Mouse (Mus musculus) midbrain, embryonic 12.5 days (tissue): ENCODE data around the gene Bmpr1b. TPM values are rescaled to one million over a fixed set of nuclear protein-coding genes. Genes with fewer than 3 reads are reported as not detected.

Experiments used
- ATAC-seq: fragments of 200-750 bp; cut with Nextera tagmentation; 2 replicates; pipeline ENCODE4 v1.8.0; 2017; ENCODE audit warnings: low read depth, moderate TSS enrichment, moderate library complexity; ENCODE audit not compliant: low FRiP score
- H3K27ac ChIP-seq: fragments of 300-500 bp; sonication (generic); replicated peaks from 2 replicates; pipeline ENCODE4 v1.5.1; 2016; ENCODE audit warnings: mild to moderate bottlenecking
- H3K27me3 ChIP-seq: fragments of 300-500 bp; sonication (generic); 2 replicates; pipeline ENCODE4 v1.6.1; 2016; ENCODE audit warnings: mild to moderate bottlenecking
- H3K36me3 ChIP-seq: fragments of 300-500 bp; sonication (generic); 2 replicates; pipeline ENCODE4 v1.6.1; 2016
- H3K4me1 ChIP-seq: fragments of 300-500 bp; sonication (generic); 2 replicates; pipeline ENCODE4 v1.6.1; 2016
- H3K4me2 ChIP-seq: fragments of 300-500 bp; sonication (generic); replicated peaks from 2 replicates; pipeline ENCODE4 v1.6.1; 2016; ENCODE audit warnings: mild to moderate bottlenecking, moderate library complexity
- H3K4me3 ChIP-seq: fragments of 300-500 bp; sonication (generic); 2 replicates; pipeline ENCODE4 v1.5.1; 2016; ENCODE audit warnings: mild to moderate bottlenecking
- H3K9ac ChIP-seq: fragments of 300-500 bp; sonication (generic); replicated peaks from 2 replicates; pipeline ENCODE4 v1.6.1; 2016; ENCODE audit warnings: mild to moderate bottlenecking, moderate library complexity
- H3K9me3 ChIP-seq: fragments of 300-500 bp; sonication (generic); 2 replicates; pipeline ENCODE4 v1.6.1; 2016; ENCODE audit warnings: mild to moderate bottlenecking
- WGBS: fragments of 180-500 bp; shearing (Covaris S2); methylation state at CpG from one replicate; pipeline ENCODE4 v1.1.7; 2016; 5-methylcytosine and 5-hydroxymethylcytosine counted together
- polyA plus RNA-seq: library from polyadenylated mRNA; unstranded; fragments of >200 nt; fragmentation: Nextera tagmentation; extraction: Ambion mirVana; gene quantifications from 2 replicates; pipeline ENCODE4 v1.2.1, GENCODE M21; 2016

Bmpr1b gene
- polyA plus RNA-seq, 1 experiment from 2014 or later, result 8.1 TPM

DNA sequence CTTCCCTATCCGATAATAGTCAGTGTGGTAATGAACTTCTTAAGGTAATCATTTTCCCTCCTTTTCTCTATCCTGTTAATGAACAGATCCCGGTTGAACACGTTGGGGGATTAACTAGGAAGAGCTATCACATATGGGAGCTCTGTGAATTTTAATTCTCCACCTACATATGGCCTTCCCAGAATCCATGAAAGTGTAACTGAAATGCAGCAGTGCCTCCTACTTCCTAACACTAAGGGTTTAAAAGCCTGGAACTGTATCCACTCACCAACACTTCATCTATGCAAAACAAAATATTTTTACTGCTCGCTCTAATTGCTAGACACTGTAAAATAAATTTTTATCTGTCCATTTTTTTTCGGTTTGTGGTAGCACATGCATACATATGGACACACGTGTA, 63.0 kb downstream of the Bmpr1b start:
- Histone ChIP-seq H3K4me2 (no peak overlapping the region), H3K9me3 (no peaks in the 10 kb centered on the region), H3K27me3 (no peaks in the 10 kb centered on the region), H3K36me3 (no peaks in the 10 kb centered on the region), H3K27ac (no peak overlapping the region), H3K4me1 (peaks cover 3% of the 10 kb centered on the region; the same call in 1 of the 2 replicates), H3K9ac (no peak overlapping the region), H3K4me3 (no peak overlapping the region)
- WGBS, result 83% methylated on average over 6 of the region's 6 CpGs
- no peak for ATAC-seq

DNA sequence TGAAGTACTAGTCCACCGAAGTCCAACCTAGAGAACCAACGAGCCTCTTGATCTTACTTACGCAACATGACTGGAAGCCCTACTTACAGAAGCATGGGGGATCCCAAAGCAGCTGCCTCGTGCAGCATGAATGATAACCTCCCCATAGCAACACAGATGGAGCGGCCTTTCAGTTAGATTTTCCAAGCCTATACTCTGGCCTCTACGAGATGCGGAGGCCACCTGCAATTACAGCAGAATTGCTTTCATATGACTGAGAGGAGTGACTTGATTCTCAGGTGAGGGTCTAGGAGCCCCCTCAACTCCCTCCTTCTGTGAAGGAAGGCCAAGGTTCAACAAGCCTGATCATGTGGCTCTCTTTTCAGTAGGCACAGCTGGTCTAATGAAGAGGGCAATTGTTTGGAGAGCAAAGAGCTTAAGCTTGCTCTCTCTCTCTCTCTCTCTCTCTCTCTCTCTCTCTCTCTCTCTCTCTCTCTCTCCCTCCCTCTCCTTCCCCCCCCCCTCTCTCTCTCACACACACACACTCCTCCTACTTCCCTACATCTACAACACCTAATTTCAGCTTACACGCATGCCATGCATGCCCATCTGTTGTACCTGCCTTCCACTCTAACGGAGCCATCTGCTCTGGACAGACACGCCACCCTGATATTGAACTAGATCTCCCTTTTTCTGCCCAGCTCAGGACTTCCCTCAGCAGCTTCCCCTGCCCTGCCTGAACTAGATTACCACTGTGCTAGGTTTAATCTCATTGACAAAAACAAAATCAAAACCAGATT, 65.0 kb downstream of the Bmpr1b start:
- H3K4me1 ChIP-seq, result peaks cover 3% of the 10 kb centered on the region; the same call in 1 of the 2 replicates
- H3K4me2 ChIP-seq, result no peak overlapping the region
- H3K9me3 ChIP-seq, result no peaks in the 10 kb centered on the region
- peak; percentile 59 for ATAC-seq
- H3K9ac ChIP-seq, result no peak overlapping the region
- H3K27ac ChIP-seq, result peak overlapping the region; percentile 20; the same call in 1 of the 2 replicates
- no peaks in the 10 kb centered on the region for H3K36me3 ChIP-seq
- no peaks in the 10 kb centered on the region for H3K27me3 ChIP-seq
- WGBS, result 80% methylated on average over 10 of the region's 10 CpGs
- H3K4me3 ChIP-seq, result no peak overlapping the region

- 54% methylated on average over 4 of the region's 4 CpGs for WGBS
- H3K27ac ChIP-seq, result 0 out of 2 replicates have a peak overlapping the region, but pooled peaks have one; percentile 20
Measured at GRCm38 (mm10) chr3:142103622-142104021, 65.6 kb downstream of the Bmpr1b start.

GRCm38 (mm10) chr3:142099151-142099550, 70.1 kb downstream of the Bmpr1b start:
- no peaks in the 10 kb centered on the region for H3K9me3 ChIP-seq
- H3K4me3 ChIP-seq, result no peak overlapping the region
- WGBS, result 71% methylated on average over 2 of the region's 2 CpGs
- no peak overlapping the region for H3K9ac ChIP-seq
- H3K27me3 ChIP-seq, result no peaks in the 10 kb centered on the region
- H3K27ac ChIP-seq, result no peak overlapping the region
- ATAC-seq, result no peak
- no peak overlapping the region for H3K4me2 ChIP-seq
- H3K36me3 ChIP-seq, result no peaks in the 10 kb centered on the region
- peaks cover 2% of the 10 kb centered on the region; the same call in 1 of the 2 replicates for H3K4me1 ChIP-seq

More at GRCm38 (mm10) chr3:142103622-142104021, 65.6 kb downstream of the Bmpr1b start:
- H3K4me2 ChIP-seq, result no peak overlapping the region
- no peaks in the 10 kb centered on the region for H3K9me3 ChIP-seq
- H3K9ac ChIP-seq, result no peak overlapping the region
- peak; percentile 81 for ATAC-seq
- no peak overlapping the region for H3K4me3 ChIP-seq
- no peaks in the 10 kb centered on the region for H3K36me3 ChIP-seq
- peaks cover 3% of the 10 kb centered on the region; the same call in 1 of the 2 replicates for H3K4me1 ChIP-seq
- H3K27me3 ChIP-seq, result no peaks in the 10 kb centered on the region

- Histone ChIP-seq H3K9ac (no peak overlapping the region), H3K27ac (no peak overlapping the region), H3K36me3 (no peaks in the 10 kb centered on the region), H3K4me2 (no peak overlapping the region), H3K9me3 (no peaks in the 10 kb centered on the region), H3K27me3 (no peaks in the 10 kb centered on the region), H3K4me1 (no peaks in the 10 kb centered on the region), H3K4me3 (no peak overlapping the region)
- WGBS, result 76% methylated on average over 4 of the region's 4 CpGs
- no peak for ATAC-seq
Measured at GRCm38 (mm10) chr3:142094049-142094448, 75.2 kb downstream of the Bmpr1b start.

DNA sequence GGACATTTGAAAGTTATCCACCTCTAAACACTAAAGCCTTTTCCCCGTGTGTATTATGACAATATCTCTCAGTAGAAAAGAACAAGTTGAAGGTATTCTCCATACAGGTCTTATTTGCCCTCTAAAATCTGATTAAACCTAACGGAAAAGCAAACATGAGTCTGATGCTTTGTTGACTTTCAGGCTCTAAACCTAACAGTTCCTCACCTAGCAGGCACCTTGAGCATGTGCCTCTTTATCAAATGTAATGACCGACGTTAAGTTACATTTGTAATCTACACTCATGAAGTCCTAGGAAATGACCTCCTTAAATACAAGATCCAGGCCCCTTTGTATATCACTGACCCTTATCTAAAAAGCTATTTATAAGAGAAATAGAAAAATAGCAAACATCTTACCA, 79.5 kb downstream of the Bmpr1b start:
- Histone ChIP-seq H3K36me3 (no peaks in the 10 kb centered on the region), H3K4me1 (no peaks in the 10 kb centered on the region), H3K27me3 (no peaks in the 10 kb centered on the region), H3K4me3 (no peak overlapping the region), H3K4me2 (no peak overlapping the region), H3K27ac (no peak overlapping the region), H3K9ac (no peak overlapping the region), H3K9me3 (no peaks in the 10 kb centered on the region)
- no peak for ATAC-seq
- 91% methylated on average over 4 of the region's 4 CpGs for WGBS

DNA sequence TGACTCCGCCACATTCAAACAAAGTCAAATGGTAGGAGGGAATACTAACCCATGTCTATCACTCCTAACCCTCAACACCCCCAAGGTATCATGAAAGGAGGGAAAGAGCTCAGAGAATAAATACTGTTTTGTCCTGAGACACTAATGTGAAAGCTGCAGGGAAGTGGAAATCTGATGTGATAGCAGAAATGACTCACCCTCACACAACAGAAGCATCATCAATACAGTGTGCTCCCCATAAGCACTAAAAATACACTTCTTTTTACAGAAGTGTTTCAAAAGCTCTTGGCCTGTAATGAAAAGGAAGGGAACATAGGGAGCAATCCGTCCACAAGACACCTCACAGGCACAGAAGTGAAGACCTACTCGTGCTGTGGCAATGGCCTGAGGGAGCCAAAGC, 83.3 kb downstream of the Bmpr1b start:
- no peaks in the 10 kb centered on the region for H3K4me1 ChIP-seq
- WGBS, result 83% methylated on average over 3 of the region's 3 CpGs
- ATAC-seq, result no peak
- no peak overlapping the region for H3K4me3 ChIP-seq
- no peak overlapping the region for H3K4me2 ChIP-seq
- no peaks in the 10 kb centered on the region for H3K27me3 ChIP-seq
- H3K9me3 ChIP-seq, result no peaks in the 10 kb centered on the region
- no peak overlapping the region for H3K27ac ChIP-seq
- no peaks in the 10 kb centered on the region for H3K36me3 ChIP-seq
- no peak overlapping the region for H3K9ac ChIP-seq

DNA sequence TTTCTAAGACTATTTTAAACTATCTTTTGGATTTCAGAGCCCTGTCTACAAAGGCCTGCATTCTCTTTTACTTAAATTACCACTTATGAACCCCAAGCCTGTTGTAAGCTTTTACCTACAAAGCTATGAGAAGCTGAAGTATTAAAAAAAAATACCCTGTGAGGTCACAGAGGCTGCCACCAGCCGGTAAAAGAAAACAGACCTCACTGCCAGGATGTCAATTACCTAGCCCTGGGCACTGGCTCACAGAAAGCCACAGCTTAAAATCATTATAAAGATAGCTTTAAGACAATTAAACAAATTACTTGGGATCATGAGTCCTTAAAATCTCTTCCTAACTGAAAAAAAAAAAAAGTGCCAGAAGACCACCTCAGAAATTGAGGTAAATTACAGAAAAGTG, 85.1 kb downstream of the Bmpr1b start:
- H3K36me3 ChIP-seq, result no peaks in the 10 kb centered on the region
- WGBS, result 59% methylated on average over 1 of the region's 1 CpGs
- H3K27me3 ChIP-seq, result no peaks in the 10 kb centered on the region
- no peaks in the 10 kb centered on the region for H3K4me1 ChIP-seq
- H3K9ac ChIP-seq, result no peak overlapping the region
- H3K4me3 ChIP-seq, result no peak overlapping the region
- no peak for ATAC-seq
- H3K4me2 ChIP-seq, result no peak overlapping the region
- no peak overlapping the region for H3K27ac ChIP-seq
- no peaks in the 10 kb centered on the region for H3K9me3 ChIP-seq

GRCm38 (mm10) chr3:142077723-142078302, 91.4 kb downstream of the Bmpr1b start:
- ATAC-seq, result no peak
- H3K4me1 ChIP-seq, result no peaks in the 10 kb centered on the region
- no peak overlapping the region for H3K9ac ChIP-seq
- no peaks in the 10 kb centered on the region for H3K27me3 ChIP-seq
- H3K4me2 ChIP-seq, result no peak overlapping the region
- H3K27ac ChIP-seq, result no peak overlapping the region
- WGBS, result 86% methylated on average over 3 of the region's 3 CpGs
- no peaks in the 10 kb centered on the region for H3K9me3 ChIP-seq
- no peak overlapping the region for H3K4me3 ChIP-seq
- H3K36me3 ChIP-seq, result no peaks in the 10 kb centered on the region

DNA sequence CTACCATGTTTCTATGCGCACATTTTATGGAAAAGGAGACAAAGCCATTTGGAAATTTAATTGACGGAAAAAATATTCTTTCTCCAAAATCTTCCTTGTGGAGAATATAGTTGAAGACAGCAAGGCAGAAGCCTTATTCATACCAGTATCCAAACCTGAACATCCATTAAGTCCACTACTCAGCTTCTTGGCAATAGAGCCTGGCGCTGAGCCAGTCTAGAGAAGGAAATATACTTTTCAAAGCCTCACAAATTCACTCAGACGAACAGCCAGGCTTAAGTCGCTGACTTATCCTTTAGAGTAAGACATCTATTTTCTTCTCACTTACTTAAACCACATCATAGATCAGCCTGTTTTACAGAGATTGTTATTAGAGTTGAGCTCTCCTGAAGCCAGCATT, 97.6 kb downstream of the Bmpr1b start:
- 90% methylated on average over 5 of the region's 5 CpGs for WGBS
- H3K9ac ChIP-seq, result no peak overlapping the region
- no peak overlapping the region for H3K27ac ChIP-seq
- no peak for ATAC-seq
- H3K4me2 ChIP-seq, result no peak overlapping the region
- H3K4me1 ChIP-seq, result no peaks in the 10 kb centered on the region
- H3K9me3 ChIP-seq, result no peaks in the 10 kb centered on the region
- no peaks in the 10 kb centered on the region for H3K27me3 ChIP-seq
- H3K36me3 ChIP-seq, result no peaks in the 10 kb centered on the region
- no peak overlapping the region for H3K4me3 ChIP-seq

GRCm38 (mm10) chr3:142066792-142067346, 102.4 kb downstream of the Bmpr1b start:
- Histone ChIP-seq H3K4me1 (peaks cover 5% of the 10 kb centered on the region), H3K9me3 (no peaks in the 10 kb centered on the region), H3K27ac (no peak overlapping the region), H3K9ac (no peak overlapping the region), H3K4me3 (no peak overlapping the region), H3K36me3 (no peaks in the 10 kb centered on the region), H3K4me2 (no peak overlapping the region), H3K27me3 (no peaks in the 10 kb centered on the region)
- no peak for ATAC-seq
- WGBS, result 88% methylated on average over 1 of the region's 1 CpGs

DNA sequence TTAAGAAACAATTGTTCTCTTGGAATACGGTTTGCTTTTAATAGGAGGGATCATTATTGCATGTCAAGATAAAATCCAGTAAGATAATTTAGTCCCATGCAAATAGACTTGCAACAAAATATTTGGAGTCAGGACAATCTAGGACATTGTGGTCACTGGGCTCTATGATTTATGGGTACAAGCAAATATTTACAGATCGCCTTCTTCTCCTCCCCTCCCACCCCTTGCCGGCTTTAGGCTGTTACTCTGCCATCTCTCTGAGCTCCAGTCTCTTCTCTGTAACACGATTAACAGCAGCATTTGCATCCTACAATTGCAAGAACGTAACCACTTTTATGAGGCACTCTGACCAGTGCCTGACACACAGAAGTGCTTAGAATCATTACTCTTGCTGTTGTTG, 104.1 kb downstream of the Bmpr1b start:
- 75% methylated on average over 5 of the region's 5 CpGs for WGBS
- Histone ChIP-seq H3K9ac (no peak overlapping the region), H3K9me3 (no peaks in the 10 kb centered on the region), H3K27ac (no peak overlapping the region), H3K4me3 (no peak overlapping the region), H3K36me3 (no peaks in the 10 kb centered on the region), H3K4me1 (peaks cover 5% of the 10 kb centered on the region), H3K4me2 (no peak overlapping the region), H3K27me3 (no peaks in the 10 kb centered on the region)
- no peak for ATAC-seq
